Mouse (Mus musculus): ENCODE measurements at regions not wholly inside any gene's neighbourhood (a gene's known extent, or its start where the extent isn't known, plus 50 kb on each side); places are given as distances from the start of the nearest gene placed in this dataset.

DNA sequence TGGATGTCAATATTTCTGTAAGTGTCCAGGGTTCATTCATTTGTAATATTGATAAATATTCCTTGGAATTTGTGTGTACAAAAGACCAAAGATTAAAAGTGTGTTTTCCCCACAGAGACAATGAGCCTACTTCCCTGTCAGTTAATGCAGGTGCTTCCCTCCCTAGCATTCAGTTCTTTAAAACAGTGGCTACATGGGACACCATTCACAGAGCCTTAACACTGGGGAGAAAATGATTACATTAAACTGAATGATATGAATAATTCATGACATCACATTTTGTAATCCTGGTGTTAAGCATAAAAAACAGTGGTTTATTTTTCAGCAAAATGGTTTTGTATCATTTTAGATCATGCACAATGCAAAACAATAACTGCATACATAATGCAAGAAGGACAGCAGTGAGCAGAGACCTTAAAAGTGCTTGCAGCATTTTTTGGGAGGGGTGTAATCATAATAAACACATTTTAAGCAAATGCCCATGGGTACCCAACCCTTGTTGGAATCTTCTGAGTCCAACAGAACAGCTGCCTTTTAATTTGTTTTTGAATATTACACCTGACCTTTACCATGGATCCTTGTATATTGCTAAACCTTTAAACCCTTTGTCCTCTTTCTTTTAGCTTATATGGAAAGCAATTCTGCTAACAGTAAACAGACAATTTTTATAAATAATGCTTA is 917.1 kb upstream of the Gm5150 start:
- TF ChIP-seq CTCF (IDR thresholded peaks at IDR 0.05; ENCODE audit: low read depth): no peak
- no peak for TF ChIP-seq EP300 (IDR thresholded peaks at IDR 0.05; ENCODE audit: low read depth)

Measured in liver, postnatal 0 days (tissue).